Mouse (Mus musculus): ENCODE results near the gene Pak7. TPM values are rescaled to one million over a fixed set of nuclear protein-coding genes. Genes with fewer than 3 reads are reported as not detected.
"Not testable (repeated sequence)": the region's sequence is repeated elsewhere in the genome, so short reads cannot be mapped to it uniquely, and the experiment has no call there.

The Pak7 gene
- total RNA-seq (2021) = under 1 TPM in 1 of 2 experiments, not detected in 1; 0.05 TPM

GRCm38 (mm10) chr2:136387181-136388131, at the start of gene Pak7:
Pak7 (minus strand) TSS chr2:136387967.
- intact Hi-C loops (cut with DNase I) = no loop called here
- DNase-seq (ENCODE audit: low spot score) = no peak

GRCm38 (mm10) chr2:136425561-136425960, 37.8 kb upstream of the Pak7 start:
- intact Hi-C loops (cut with DNase I) = no loop called here
- DNase-seq (ENCODE audit: low spot score) = no peak

GRCm38 (mm10) chr2:136419543-136419942, 31.8 kb upstream of the Pak7 start:
- intact Hi-C loops (cut with DNase I) = no loop called here
- DNase-seq (ENCODE audit: low spot score) = no peak

- no peak for DNase-seq (ENCODE audit: low spot score)
- intact Hi-C loops (cut with DNase I) = no loop called here
These were observed 28.6 kb upstream of the Pak7 start for GRCm38 (mm10) chr2:136416381-136416780.

- intact Hi-C loops (cut with DNase I) = no loop called here
These were observed 14.8 kb upstream of the Pak7 start for GRCm38 (mm10) chr2:136402587-136402986.

GRCm38 (mm10) chr2:136375318-136375717, 12.4 kb downstream of the Pak7 start:
- intact Hi-C loops (cut with DNase I) = no loop called here
- DNase-seq (ENCODE audit: low spot score) = no peak

More at GRCm38 (mm10) chr2:136402587-136402986, 14.8 kb upstream of the Pak7 start:
- DNase-seq (ENCODE audit: low spot score) = no peak

- no peak for DNase-seq (ENCODE audit: low spot score)
- intact Hi-C loops (cut with DNase I) = no loop called here
These were observed 15.4 kb downstream of the Pak7 start for GRCm38 (mm10) chr2:136372361-136372760.

- DNase-seq (ENCODE audit: low spot score) = no peak
- intact Hi-C loops (cut with DNase I) = no loop called here
These were observed 36.2 kb downstream of the Pak7 start for GRCm38 (mm10) chr2:136351393-136352096.

GRCm38 (mm10) chr2:136350459-136350858, 37.3 kb downstream of the Pak7 start:
- no peak for DNase-seq (ENCODE audit: low spot score)
- intact Hi-C loops (cut with DNase I) = no loop called here

GRCm38 (mm10) chr2:136349671-136350275, 38.0 kb downstream of the Pak7 start:
- intact Hi-C loops (cut with DNase I) = no loop called here
- no peak for DNase-seq (ENCODE audit: low spot score)

GRCm38 (mm10) chr2:136344240-136344780, 43.5 kb downstream of the Pak7 start:
- DNase-seq (ENCODE audit: low spot score); intact Hi-C loops (cut with DNase I): not testable (repeated sequence)

- no peak for DNase-seq (ENCODE audit: low spot score)
- intact Hi-C loops (cut with DNase I) = no loop called here
These were observed 57.8 kb downstream of the Pak7 start for GRCm38 (mm10) chr2:136329974-136330373.

GRCm38 (mm10) chr2:136325646-136326045, 62.1 kb downstream of the Pak7 start:
- DNase-seq (ENCODE audit: low spot score) = no peak
- intact Hi-C loops (cut with DNase I) = no loop called here

- no peak for DNase-seq (ENCODE audit: low spot score)
- intact Hi-C loops (cut with DNase I) = no loop called here
These were observed 78.5 kb downstream of the Pak7 start for GRCm38 (mm10) chr2:136309313-136309712.

- intact Hi-C loops (cut with DNase I) = no loop called here
- DNase-seq (ENCODE audit: low spot score) = no peak
These were observed 79.0 kb downstream of the Pak7 start for GRCm38 (mm10) chr2:136308743-136309142.

GRCm38 (mm10) chr2:136302201-136302600, 85.6 kb downstream of the Pak7 start:
- no peak for DNase-seq (ENCODE audit: low spot score)
- intact Hi-C loops (cut with DNase I) = no loop called here

GRCm38 (mm10) chr2:136301406-136301805, 86.4 kb downstream of the Pak7 start:
- DNase-seq (ENCODE audit: low spot score) = no peak
- intact Hi-C loops (cut with DNase I) = no loop called here

- DNase-seq (ENCODE audit: low spot score) = no peak
- intact Hi-C loops (cut with DNase I) = no loop called here
These were observed 90.4 kb downstream of the Pak7 start for GRCm38 (mm10) chr2:136297371-136297770.

GRCm38 (mm10) chr2:136282043-136282442, 105.7 kb downstream of the Pak7 start:
- DNase-seq (ENCODE audit: low spot score) = no peak
- intact Hi-C loops (cut with DNase I) = no loop called here

GRCm38 (mm10) chr2:136241960-136242359, 145.8 kb downstream of the Pak7 start:
- DNase-seq (ENCODE audit: low spot score); intact Hi-C loops (cut with DNase I): not testable (repeated sequence)

Data from heart, postnatal 25 days (tissue).